Mouse (Mus musculus) retina, postnatal 1 day (tissue): Measurements from ENCODE around the gene Zdhhc22.

Experiments
- DNase-seq: peaks from one replicate; pipeline ENCODE4 v3.0.0-alpha.2; 2012

The Zdhhc22 gene

DNA sequence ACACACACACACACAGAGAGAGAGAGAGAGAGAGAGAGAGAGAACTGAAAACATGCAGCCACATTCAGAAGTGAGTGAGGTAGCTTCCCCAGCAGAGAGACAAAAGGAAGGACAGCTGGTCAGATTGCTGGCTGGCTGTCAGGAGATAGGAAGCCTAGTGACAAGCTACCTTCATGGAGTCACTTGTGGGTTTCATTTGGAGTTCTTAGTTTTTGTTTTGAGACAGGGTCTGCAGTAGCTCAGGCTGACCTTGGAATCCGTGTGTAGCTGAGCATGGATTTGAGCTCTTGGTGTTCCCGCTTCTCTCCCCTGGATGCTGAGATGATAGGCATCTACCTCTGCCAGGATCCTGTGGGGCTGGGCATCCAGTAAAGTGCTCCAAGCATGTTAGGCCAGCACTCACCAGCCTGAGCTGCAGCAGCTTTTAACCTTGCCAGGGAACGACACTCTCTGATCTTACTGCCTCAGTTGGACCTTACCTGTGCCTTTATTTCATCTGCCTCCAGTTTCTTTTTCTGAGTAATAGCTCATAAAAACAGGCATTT, 29.4 kb downstream of the Zdhhc22 start:
- no peak for DNase-seq

DNA sequence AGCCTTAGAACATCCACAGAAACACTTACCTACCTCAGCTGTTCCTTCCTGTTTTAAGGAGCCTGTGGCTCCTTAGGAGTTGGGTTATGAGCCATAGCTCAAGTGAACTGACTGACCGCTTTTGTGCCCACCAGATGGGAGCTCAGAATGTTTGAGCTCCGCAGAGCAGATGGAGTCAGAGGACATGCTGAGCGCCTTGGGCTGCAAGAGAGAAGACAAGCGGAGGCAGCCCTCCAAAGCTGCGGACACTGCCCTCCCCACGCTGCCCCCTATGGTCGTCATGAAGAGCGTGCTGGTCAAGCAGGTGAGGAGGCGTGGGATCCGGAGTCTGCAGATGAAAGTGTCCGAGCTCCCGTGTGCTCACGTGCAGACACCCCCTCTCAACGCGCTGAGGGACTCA, 30.1 kb downstream of the Zdhhc22 start:
- DNase-seq = no peak

DNA sequence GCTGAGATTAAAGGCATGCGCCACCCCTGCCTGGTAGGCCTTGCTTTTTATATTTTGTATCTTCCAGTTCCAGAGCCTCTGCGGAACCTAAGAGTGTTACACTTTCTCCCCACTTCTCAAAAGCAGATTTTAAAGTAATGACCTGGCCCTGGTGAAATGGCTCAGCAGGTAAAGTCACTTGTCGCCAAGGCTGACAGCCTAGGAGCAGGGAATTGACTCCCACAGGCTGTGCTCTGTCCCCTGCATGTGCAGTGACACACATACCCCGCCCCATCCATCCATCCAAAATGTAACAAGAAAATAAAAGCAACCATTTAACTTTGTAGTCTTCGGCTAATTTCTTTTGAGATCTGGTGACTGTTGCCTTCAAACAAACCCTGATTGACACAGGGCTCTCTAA, 30.6 kb downstream of the Zdhhc22 start:
- DNase-seq = no peak

DNA sequence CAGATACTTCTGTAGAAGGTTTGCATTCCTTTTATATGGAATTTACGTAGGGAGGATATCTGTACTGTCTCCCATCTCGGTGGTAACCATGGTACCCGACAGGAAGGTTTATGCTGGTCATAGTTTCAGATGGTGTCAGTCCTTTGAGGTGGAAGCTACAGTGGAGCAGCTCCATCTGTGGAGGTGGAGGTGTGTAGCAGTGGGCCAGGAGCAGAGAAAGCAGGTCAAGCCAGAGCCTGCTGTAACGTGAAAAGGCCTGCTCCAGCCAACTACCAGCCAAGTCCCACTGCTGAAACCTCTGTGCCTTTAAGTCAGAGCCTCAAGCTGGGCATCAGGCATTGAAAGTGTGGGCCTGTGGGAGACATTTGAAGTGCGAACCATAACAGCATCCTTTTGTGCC, 31.7 kb downstream of the Zdhhc22 start:
- DNase-seq = no peak

DNA sequence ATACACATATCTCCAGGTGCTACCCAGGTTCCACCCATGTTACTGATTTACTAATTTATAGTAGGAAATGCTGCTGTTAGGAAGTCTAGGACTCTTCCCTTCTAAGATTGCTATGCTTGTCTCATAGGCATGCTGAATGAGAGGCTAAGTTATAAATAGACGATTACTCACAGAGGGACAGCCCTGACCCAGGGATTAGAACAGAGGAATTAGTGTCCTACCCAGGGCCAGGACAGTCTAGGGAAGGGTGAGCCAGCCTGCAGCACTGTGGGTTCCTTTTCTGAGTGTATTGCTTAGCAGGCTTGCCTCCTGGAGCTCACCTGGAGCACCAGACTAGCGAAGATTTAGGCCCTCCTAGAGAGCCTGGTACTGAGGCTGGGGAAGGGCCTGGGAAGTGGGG, 34.3 kb downstream of the Zdhhc22 start:
- no peak for DNase-seq

DNA sequence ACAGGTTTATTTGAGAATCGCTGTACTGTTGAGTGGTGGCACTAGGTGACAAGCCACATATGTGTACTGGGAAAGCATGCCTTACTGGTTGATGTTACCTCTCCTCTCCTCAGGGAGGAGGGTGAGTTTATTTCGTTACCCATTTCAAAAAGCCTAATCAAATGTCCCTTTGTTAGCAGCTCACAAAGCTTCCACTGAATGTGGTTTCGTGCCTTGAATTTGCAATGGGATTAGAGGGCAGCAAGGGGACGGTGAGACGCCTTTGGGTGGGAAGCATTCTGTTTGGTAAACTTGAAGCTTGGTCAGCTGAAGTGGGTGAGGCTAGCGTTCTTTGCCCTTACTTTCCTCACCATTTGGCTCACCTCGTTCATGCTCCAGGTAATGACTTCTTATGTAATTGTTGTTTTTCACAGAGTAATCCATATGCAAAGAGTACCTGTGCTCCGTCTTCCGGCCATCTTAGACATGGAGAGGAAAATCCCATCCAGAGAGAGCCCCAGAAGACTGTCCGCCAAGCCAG, 37.8 kb downstream of the Zdhhc22 start:
- no peak for DNase-seq

DNA sequence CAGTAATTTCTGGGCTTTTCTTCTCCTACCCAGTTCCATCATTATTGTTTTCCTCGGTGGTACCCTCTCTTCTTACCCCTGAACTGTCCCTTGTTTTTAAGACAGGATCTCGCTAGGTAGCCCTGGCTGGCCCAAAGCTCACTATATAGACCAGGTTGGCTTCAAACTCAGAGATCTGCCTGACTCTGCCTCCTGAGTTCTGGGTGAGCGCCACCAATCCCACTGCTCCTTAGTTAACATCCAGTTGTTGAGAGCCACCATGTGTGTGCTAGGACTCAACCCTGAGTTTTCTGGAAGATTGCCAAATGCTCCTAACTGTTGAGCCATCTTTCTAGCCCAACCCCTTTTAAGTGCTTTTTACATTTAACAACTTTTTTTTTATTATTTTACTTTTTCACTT, 39.3 kb downstream of the Zdhhc22 start:
- no peak for DNase-seq

DNA sequence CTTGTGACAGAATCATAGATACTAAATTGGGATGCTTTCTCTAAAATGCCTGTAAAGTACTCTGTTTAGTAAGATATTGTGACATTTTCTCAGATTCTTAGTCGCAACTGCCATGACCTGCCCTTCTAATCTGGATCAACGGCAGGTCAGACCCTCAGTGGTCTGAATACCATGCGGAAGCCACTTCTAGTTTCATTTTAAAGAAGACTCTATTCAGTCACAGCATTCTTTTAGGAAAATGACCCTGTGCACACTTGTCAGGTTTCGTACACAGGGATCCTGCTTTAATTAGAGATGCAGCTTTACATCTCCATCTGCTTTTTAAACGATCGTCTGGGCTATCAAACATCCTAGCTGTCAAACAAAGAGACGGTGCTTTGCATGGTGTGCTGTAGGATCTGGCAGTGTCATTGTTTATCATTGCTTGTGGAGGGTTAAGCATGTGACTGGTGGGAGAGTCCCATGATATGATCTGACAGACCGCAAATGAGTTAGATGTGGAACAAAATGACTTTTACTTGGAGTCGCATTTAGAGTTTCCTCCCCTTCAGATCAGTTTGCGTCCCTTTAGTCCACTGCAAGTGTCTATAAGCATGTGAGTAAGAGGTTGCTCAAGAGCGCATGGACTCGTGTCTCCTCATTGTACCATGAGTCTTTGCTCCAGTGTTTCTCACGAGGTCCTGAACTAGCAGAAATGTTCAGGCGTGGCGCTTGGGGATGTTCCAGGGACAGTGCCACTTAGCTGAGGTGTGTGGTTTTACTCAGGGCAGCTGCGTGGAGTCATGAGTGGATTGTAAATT, 39.9 kb downstream of the Zdhhc22 start:
- DNase-seq = no peak

DNA sequence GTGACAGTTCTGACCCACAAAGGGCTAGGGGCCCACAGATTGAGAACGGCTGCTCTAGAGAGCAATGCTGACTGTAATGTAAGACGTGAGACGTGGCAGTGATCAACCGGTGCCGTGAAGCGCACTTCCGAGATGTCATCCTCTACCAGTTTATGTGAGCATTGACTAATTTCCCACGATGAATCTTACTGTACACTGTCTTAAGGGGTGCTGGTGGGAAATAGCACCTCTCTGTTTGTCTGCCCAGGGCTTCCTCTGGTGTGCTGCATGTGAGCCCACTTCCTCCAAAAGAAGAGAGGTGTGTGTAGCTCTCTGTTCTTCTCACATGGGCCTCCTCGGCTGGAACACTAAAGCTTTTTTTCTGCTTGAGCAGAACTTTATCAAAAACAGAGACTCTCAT, 40.7 kb downstream of the Zdhhc22 start:
- DNase-seq = no peak

DNA sequence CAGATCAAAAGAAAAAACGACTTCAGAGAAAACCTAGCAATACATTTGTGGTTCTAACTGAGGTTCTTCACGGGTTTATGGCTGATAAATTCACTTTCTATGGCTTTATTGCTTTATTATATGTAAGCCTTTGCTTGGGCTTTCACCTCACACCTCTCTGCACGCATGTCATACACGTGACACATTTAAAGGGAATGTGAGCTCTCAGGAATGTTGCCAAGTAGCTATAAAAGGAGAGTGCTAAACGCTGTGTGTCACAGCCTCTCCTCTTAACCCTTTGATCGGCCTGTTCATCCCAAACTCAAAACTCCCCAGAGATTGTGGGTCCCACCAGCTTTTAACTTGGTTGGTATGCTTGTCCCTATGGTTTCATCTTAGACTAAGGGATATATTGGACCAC, 41.6 kb downstream of the Zdhhc22 start:
- DNase-seq = no peak

DNA sequence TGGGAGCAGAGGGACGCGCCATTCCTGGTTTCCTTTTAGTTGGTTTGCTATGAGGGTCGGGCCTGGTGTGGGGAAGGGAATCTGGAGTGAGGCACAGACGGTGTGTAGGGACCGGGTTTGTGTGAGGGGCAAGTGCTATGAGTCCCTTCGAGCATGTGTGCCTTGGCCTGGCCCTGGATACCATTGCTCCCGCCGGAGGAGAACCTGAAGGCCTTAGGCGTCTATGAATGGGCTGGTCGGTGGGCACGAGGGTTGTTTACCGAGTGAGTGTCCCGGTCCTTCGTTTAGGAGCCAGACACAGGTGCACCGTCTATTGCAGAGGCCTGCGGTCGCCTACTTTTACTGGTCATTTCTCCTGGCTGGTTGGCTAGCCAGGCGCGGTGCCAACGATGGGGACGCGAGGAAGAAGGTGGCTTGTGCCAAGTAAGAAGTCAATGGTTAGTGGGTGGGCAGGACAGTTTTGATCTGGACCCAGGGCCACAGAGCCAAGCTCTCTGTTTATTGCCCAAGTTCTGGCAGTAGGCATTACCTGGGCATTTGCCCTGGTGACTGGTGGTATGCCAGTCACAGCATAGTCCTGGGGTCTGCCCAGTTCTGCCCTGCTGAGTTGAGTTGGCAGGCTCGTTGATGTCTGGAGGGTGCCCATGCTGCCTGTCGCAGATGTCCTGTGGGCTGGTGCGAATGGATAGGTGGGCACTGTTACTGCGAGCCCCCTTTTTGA, 42.4 kb downstream of the Zdhhc22 start:
- DNase-seq = no peak

DNA sequence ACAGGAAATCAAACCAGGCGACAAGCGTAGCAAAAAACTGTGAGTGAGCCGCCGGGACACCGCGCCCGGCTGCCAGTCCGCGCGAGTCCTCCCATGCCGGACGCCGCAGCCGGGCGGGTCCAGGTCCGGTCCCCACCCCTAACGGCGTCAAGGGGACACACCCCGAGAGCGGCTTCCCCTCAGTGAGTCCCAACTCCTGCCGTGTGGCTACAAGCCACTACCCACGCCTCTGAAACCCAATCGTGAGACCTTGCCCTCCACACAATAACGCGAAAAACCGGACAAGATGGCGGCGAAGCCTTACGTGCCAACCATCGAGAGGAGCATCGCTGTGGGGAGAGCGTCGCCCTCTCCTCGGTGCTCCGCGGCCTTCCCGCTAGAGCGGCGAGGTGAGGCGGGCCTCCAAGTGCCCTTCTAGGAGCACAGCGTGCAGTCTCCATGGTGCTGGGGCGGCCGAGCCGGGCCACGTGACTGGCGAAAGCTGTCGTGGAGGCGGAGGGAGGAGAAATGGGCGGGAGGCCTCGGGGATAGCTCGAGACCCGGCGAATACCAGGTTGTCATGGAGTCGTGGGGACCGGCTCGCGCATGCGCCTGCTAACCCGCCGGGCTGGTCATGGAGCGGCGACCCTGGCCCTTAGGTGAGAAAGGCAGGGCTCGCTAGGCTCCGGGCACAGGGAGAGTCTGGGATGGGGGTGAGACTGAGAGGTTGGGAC, 43.2 kb downstream of the Zdhhc22 start, which contains the start of gene Cipc:
Gene Cipc (plus strand): TSS at position 182 of the 713 bp plus-strand sequence.
- peak; percentile 100 for DNase-seq

DNA sequence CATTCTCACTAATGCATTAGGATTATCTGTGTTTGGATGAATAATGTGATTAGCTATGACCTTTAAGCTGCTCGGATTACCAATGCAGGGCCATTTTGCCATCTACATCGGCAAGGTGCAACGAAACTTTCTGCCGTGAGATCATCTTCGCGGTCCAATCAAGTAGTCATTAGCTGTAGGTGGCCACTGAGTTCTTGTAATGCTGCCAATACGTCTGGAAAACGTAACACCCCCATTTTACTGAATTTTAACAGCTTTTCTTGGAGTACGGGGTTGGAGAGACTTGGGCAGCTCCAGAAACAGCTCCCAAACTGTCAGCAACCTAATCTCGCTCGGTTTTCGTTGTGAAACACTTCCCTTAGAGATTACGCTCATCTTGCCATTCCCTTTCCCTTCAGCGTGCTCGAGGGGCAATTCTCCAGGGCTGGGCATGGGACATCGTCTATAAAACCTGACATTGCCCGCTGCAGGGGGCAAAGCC, 43.9 kb downstream of the Zdhhc22 start:
- peak; percentile 73 for DNase-seq

DNA sequence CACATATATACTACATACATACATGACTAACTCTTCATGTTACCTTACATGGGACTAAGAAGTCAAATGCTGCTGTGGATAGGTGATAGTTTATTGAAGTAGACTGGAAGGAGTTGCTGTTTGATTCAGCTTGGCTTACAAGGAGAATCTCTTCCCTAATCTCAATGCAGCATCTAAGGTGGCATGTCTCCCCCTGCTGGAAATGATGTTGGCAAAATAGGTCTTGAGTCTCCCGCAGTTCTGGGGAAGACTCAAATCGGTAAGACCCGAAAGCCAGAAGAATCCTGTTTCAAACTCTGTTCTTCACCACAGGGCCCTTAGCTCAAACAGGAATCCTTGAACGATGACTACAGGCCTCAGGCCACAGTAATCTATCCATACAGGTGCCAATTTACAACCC, 45.1 kb downstream of the Zdhhc22 start:
- DNase-seq = peak; percentile 90

DNA sequence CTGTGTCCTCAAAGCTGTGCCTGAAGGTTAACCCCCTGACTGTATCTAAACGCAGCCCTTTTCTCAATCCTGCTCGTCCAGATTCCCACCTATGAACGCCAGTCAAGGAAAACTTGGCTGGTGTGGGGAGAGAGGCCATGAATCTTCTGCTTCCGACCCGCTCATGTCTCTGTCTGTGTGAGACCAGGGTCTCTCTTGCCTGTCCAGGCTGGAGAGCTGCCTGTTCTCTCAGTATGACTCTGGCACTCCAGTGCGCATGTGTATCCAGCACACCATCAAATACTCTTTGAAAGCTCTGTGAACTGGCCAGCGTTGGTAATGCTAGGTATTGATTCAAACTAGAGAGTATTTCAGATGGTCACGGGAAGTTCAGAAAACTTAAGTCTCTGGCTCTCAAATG, 46.8 kb downstream of the Zdhhc22 start:
- no peak for DNase-seq

DNA sequence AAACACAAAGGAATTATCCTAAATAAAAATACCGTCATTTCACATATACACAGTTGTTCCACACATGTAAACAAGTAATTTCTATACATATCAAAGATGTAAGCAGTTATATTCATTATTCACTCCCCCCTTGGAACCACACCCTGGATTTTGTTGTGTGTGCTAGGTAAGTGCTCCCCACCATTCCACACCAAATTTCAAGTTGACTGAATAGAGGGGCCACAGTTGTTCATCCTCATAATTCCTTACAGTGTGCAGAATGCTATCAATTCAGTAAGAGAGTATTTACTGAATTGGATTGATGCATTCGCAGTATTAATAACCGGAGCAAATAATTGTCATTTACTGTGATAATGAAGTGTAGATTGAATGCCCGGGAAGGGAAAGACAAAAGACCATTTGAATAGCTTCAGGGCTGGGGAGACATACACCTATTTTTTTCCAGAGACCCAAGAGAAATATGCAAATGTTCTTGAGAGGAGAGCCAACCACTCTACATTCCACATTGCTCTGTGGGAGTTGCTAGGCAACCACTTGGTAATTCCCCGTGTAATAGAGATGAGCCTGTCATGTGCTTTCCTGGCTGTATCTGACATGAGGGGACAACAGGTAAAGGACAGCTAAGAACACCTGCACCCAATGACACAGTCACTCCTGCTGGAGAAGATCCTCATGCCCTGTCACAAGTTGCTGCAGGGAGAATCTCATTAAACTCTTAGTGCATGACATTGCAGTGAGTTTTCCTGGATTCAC, 48.3 kb downstream of the Zdhhc22 start:
- peak; percentile 71 for DNase-seq

DNA sequence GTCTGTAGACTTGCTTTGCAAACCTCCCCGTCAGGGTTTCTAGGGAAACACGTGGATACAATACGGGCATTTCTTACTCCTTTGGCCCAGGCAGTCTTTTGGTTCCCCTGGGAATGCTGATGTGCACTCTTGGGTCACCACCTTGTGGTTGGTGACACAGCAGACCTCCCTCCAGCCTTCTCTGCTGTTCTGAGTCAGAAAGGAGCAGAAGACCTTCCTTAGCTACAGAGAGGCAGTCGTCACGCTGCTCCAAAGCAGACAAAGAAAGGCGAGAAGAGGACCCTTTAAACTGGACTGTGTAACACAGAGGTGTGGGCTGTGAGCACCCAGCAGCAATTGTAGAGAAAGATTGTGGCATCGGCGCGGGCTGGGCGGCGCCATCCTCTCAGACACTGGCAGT, 49.1 kb downstream of the Zdhhc22 start:
- no peak for DNase-seq

DNA sequence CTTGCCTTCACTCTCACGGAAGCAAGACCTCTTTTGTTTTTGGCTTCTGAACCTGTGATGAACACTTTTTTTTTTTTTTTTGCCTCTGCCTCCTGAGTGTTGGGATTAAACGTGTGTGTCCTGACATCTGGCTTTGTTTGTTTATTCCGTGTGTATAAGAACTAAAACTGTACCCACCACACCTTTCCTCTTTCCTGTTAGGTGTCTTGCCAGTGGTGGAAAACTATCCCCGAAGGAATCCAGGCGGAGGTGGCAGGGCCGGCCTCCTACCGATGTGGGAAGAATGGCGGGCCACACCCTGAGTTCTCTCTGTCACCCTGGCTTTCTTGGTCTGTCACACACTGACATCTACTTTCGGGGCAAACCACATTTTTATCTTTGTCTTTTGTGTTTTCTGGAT, 51.7 kb downstream of the Zdhhc22 start:
- DNase-seq = no peak

DNA sequence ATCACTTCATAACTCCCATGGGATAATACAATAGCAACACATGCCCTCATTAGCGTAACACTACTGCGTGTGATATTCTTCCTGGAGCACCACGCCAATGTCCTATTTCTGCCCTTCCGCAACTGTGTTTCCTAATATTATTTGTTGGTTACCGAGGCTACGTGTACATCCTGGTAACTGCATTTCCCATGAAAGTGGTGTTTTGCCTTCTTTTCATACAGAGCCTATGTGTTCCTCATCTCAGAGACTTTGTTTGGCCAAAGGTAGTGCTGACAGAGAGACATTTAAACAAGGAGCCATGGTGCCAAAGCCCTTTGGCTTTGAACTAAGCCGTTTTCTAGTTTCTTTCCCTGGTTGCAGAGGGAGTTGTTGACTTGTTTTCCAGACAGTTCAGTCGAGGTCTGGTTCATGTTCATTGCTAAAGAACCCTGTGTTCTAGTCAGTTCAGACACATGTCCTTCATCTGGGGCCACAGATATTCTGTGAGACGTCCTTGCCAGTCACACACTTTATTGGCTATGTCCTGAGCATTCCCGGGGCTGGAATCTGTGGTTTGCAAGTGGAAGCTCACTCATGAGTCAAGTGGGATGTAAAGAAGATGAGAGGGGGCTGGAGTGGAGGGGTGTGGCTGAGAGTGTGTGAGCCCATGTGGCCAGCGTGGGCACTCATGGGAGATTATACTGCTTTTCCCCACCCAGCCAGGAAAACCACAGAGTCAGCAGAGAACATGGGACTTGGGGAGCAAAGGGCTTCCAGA, 53.5 kb downstream of the Zdhhc22 start:
- no peak for DNase-seq

DNA sequence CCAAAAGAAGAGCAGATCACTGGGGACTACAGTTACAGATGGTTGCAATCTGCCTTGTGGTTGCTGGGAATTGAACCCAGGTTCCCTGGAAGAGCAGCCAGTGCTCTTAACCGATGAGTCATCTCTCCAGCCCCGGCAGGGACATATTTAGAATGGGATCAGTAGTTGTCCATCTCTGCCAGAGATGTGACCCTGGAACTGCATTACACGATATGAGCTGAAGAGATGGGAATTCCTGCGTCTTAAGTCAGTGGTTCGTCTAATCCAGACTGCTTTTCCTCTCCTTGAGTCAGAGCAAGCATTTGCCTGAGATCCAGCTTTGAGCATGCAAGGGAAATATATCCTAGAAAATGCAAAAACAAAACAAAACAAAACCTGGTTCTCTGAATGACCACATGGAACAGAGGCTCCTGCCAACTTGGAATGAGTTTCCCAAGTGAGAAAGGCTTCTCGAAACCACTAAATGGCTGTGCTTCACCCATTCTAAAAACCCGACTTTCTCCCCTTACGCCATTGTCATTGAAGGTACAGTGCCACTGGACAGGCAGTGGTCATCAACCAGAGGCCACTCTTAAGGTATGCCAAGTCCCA, 54.4 kb downstream of the Zdhhc22 start:
- no peak for DNase-seq

DNA sequence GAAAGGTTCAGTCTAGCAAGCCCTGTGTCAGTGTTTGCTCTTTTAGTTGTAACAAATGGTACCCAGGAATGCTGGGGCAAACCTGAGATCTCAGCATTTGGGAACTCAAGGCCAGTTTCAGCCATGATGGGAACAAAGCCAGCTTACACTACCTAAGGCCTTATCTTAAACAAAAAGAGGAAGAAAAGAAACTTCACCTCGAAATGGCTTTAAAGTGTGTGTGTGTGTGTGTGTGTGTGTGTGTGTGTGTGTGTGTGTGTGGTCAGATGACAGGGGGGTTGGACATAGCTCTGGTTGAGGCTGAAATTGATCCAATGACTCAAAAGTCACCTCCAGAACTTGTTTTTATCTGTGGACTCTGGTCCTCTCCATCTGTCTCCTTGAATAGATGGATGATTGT, 55.5 kb downstream of the Zdhhc22 start:
- DNase-seq = no peak
